Comparison of ENCODE assay signal across 10 mouse cellular contexts in the genomic region with DNA sequence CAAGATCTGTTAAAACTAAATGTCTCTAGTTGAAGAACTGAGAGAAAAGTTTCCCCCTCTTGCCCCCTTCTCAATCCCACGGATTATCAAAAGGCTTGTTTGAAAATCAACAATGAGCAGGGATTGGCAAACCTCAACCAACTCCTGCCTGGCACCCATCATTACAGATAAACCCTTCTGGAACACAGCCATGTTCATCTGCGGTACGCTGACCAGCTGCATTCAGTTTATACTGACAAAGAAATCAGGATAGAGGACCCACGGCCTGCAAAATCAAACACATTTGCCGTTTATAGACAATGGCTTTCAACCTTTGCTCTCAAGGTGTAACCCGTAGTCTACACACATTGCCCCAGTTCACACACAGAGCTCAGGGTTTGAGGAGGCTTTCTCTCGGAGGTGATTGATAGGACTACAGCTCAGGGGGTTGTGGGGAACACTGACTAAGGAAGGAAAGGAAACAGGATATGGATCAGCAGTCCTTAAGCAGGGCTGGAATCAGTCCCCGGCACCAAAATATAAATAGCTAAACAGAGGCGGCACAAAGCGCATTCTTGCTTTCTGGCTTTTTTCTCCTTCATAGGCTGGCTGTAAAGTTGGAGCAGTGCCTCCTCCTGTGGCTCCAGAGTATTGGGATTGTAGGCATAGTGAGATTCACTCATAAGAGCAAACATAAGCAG. TPM values are rescaled to one million over a fixed set of nuclear protein-coding genes. Genes with fewer than 3 reads are reported as not detected.
DNase-seq lines count a peak whose midpoint lies in the region; ATAC-seq and TF ChIP-seq lines count a peak whose summit lies in the region.
"Had no signal": no experiment of that assay in that cellular context is flagged by ENCODE, and none has a peak within 500 bp of the region (broad histone marks: within the 10 kb centered on the region; RNA-seq: fewer than 3 reads in every experiment).

No protein-coding gene starts in this region.

- no peak for ATAC-seq in kidney, embryonic 15.5 days (replicated peaks; ENCODE audit: low FRiP score)
- ATAC-seq in heart, embryonic 15.5 days (replicated peaks; ENCODE audit: insufficient number of reproducible peaks, insufficient read depth, low FRiP score, low read depth), result no peak
- ATAC-seq in liver, embryonic 11.5 days (replicated peaks; ENCODE audit: low FRiP score), result no peak
- ATAC-seq: forebrain, embryonic 14.5 days had no signal

- no peaks in the 10 kb centered on the region for H3K9me3 ChIP-seq in kidney, embryonic 15.5 days (replicated peaks)
- no peaks in the 10 kb centered on the region for H3K9me3 ChIP-seq in heart, embryonic 15.5 days (replicated peaks)
- H3K9me3 ChIP-seq in liver, embryonic 11.5 days (ENCODE audit: control insufficient read depth, low read length), result no peaks in the 10 kb centered on the region
- H3K9me3 ChIP-seq: embryonic facial prominence, embryonic 13.5 days had no signal

- intact Hi-C loops in left cerebral cortex, adult 2 months (cut with DNase I), result no loop called here

- no peaks in the 10 kb centered on the region for H3K27me3 ChIP-seq in kidney, adult 2 months (replicated peaks; ENCODE audit: control insufficient read depth, insufficient read depth, low read length)
- no peaks in the 10 kb centered on the region for H3K27me3 ChIP-seq in kidney, embryonic 15.5 days
- H3K27me3 ChIP-seq in heart, embryonic 15.5 days, result no peaks in the 10 kb centered on the region
- H3K27me3 ChIP-seq in liver, embryonic 11.5 days (replicated peaks; ENCODE audit: control insufficient read depth, insufficient read depth, low read length), result no peaks in the 10 kb centered on the region
- H3K27me3 ChIP-seq: embryonic facial prominence, embryonic 13.5 days had no signal

- H3K36me3 ChIP-seq in kidney, adult 2 months (ENCODE audit: control insufficient read depth, insufficient read depth, low read length), result no peaks in the 10 kb centered on the region
- H3K36me3 ChIP-seq in kidney, embryonic 15.5 days, result no peaks in the 10 kb centered on the region
- no peaks in the 10 kb centered on the region for H3K36me3 ChIP-seq in heart, embryonic 15.5 days
- H3K36me3 ChIP-seq in liver, embryonic 11.5 days (ENCODE audit: control insufficient read depth, insufficient read depth, low read length), result no peaks in the 10 kb centered on the region
- no peaks in the 10 kb centered on the region for H3K36me3 ChIP-seq in macrophage (ENCODE audit: inconsistent target)
- H3K36me3 ChIP-seq: embryonic facial prominence, embryonic 13.5 days had no signal

- peak overlapping the region; percentile 53 for H3K27ac ChIP-seq in kidney, adult 2 months (ENCODE audit: insufficient read depth, low read depth, low read length)
- H3K27ac ChIP-seq in kidney, embryonic 15.5 days, result no peak overlapping the region
- H3K27ac ChIP-seq in heart, embryonic 15.5 days, result peak overlapping the region; percentile 45
- H3K27ac ChIP-seq in liver, embryonic 11.5 days (ENCODE audit: low read depth, low read length), result peak overlapping the region; percentile 44
- peak overlapping the region; percentile 94 for H3K27ac ChIP-seq in macrophage
- H3K27ac ChIP-seq in left cerebral cortex, adult 2 months, result no peak overlapping the region
- H3K27ac ChIP-seq: embryonic facial prominence, embryonic 13.5 days had no signal

- H3K79me2 ChIP-seq in macrophage (ENCODE audit: inconsistent target), result no peaks in the 10 kb centered on the region

- DNase-seq in kidney, adult 2 months, result peak; percentile 46
- DNase-seq in liver, embryonic 11.5 days (ENCODE audit: low spot score), result no peak
- DNase-seq in left cerebral cortex, adult 2 months (ENCODE audit: extremely low spot score in 1 of 2, low spot score in 2 of 2), result no peak
- DNase-seq in urinary bladder, postnatal 14 days (ENCODE audit: low spot score), result no peak
- DNase-seq: cerebellum, adult 9-10 months had no signal

- no peak for TF ChIP-seq POLR2A in kidney, adult 2 months (IDR thresholded peaks at IDR 0.05; ENCODE audit: low read depth, low read length)

- no peak overlapping the region for H3K4me2 ChIP-seq in kidney, embryonic 15.5 days
- H3K4me2 ChIP-seq in heart, embryonic 15.5 days, result peak overlapping the region; percentile 1; the same call in 1 of the 2 replicates
- no peak overlapping the region for H3K4me2 ChIP-seq in liver, embryonic 11.5 days
- H3K4me2 ChIP-seq: embryonic facial prominence, embryonic 13.5 days had no signal

- peaks cover 10% of the 10 kb centered on the region; the same call in 1 of the 2 replicates for H3K4me1 ChIP-seq in kidney, adult 2 months (ENCODE audit: control insufficient read depth, insufficient read depth, low read length)
- no peaks in the 10 kb centered on the region for H3K4me1 ChIP-seq in kidney, embryonic 15.5 days
- peaks cover 14% of the 10 kb centered on the region for H3K4me1 ChIP-seq in heart, embryonic 15.5 days (replicated peaks)
- peaks cover 4% of the 10 kb centered on the region; the same call in 1 of the 2 replicates for H3K4me1 ChIP-seq in liver, embryonic 11.5 days (replicated peaks; ENCODE audit: control insufficient read depth, insufficient read depth, low read length)

- H3K9ac ChIP-seq in kidney, embryonic 15.5 days, result no peak overlapping the region
- H3K9ac ChIP-seq in heart, embryonic 15.5 days, result no peak overlapping the region
- no peak overlapping the region for H3K9ac ChIP-seq in liver, embryonic 11.5 days (ENCODE audit: low read depth, low read length)
- H3K9ac ChIP-seq: embryonic facial prominence, embryonic 13.5 days had no signal

- no peak for TF ChIP-seq CTCF in kidney, adult 2 months (conservative IDR thresholded peaks at IDR 0.05; ENCODE audit: insufficient read depth, insufficient read length, low read depth, low read length)
- no peak; the same call in 1 of the 2 replicates for TF ChIP-seq CTCF in left cerebral cortex, adult 2 months (IDR thresholded peaks at IDR 0.05)

- H3K4me3 ChIP-seq in kidney, adult 2 months (ENCODE audit: insufficient read depth, low read depth, low read length), result no peak overlapping the region
- no peak overlapping the region for H3K4me3 ChIP-seq in kidney, embryonic 15.5 days (replicated peaks)
- H3K4me3 ChIP-seq in heart, embryonic 15.5 days, result no peak overlapping the region
- H3K4me3 ChIP-seq in liver, embryonic 11.5 days (ENCODE audit: low read depth, low read length), result no peak overlapping the region
- H3K4me3 ChIP-seq in macrophage (ENCODE audit: inconsistent target), result no peak overlapping the region
- no peak overlapping the region for H3K4me3 ChIP-seq in left cerebral cortex, adult 2 months
- H3K4me3 ChIP-seq: embryonic facial prominence, embryonic 13.5 days had no signal

- 39% methylated on average over 10 of the region's 10 CpGs for WGBS in kidney, adult 2 months
- 73% methylated on average over 10 of the region's 10 CpGs for WGBS in kidney, embryonic 15.5 days
- 42% methylated on average over 10 of the region's 10 CpGs for WGBS in heart, embryonic 15.5 days
- 59% methylated on average over 10 of the region's 10 CpGs for WGBS in liver, embryonic 11.5 days
- 73% methylated on average over 10 of the region's 10 CpGs for WGBS in macrophage (ENCODE audit: missing documents)

RNA-seq across cellular contexts. Expression of gene Plin2, which starts 19.3 kb away (rescaled TPM):
- polyA plus RNA-seq in kidney, adult 2 months (2012; rRNA removed), result 143 and 152 TPM in 2 replicates
- 58.0 and 70.8 TPM in 2 replicates for polyA plus RNA-seq in kidney, embryonic 15.5 days (2015; fragmentation: Nextera tagmentation; extraction: Ambion mirVana)
- 62.8 and 71.7 TPM in 2 replicates for polyA plus RNA-seq in heart, embryonic 15.5 days (2015; fragmentation: Nextera tagmentation; extraction: Ambion mirVana)
- 161 and 169 TPM in 2 replicates for polyA plus RNA-seq in liver, embryonic 11.5 days (2014; fragmentation: Nextera tagmentation; extraction: Ambion mirVana)
- 1,000 to 10,000 TPM in 2 of 26 experiments, 100 to 1,000 TPM in 24; 116 to 1,608 (median 288) TPM for total RNA-seq in macrophage (2018; cell fraction: chromatin; rRNA removed)
- 1,000 to 10,000 TPM in 12 of 26 experiments, 100 to 1,000 TPM in 14; 487 to 1,958 (median 813) TPM for total RNA-seq in macrophage (2018; cell fraction: cytosol; rRNA removed)
- 100 to 1,000 TPM; 256 to 887 (median 407) TPM for total RNA-seq in macrophage (2018; cell fraction: nucleus; rRNA removed)
- 864 to 2,248 TPM (median 2,111 TPM) in 3 replicates for polyA plus RNA-seq in macrophage (2018)
- 10 to 100 TPM in 1 of 2 experiments, 1 to 10 TPM in 1; 7.7 to 11.3 TPM for total RNA-seq in left cerebral cortex, adult 2 months (2021)

RNA-seq across cellular contexts. Expression of gene Dennd4c, which starts 59.2 kb away (rescaled TPM):
- 4.7 and 5.6 TPM in 2 replicates for polyA plus RNA-seq in kidney, adult 2 months (2012; rRNA removed)
- polyA plus RNA-seq in kidney, embryonic 15.5 days (2015; fragmentation: Nextera tagmentation; extraction: Ambion mirVana), result 6.8 and 8.5 TPM in 2 replicates
- polyA plus RNA-seq in heart, embryonic 15.5 days (2015; fragmentation: Nextera tagmentation; extraction: Ambion mirVana), result 5.2 and 6.5 TPM in 2 replicates
- polyA plus RNA-seq in liver, embryonic 11.5 days (2014; fragmentation: Nextera tagmentation; extraction: Ambion mirVana), result 5.8 and 7.0 TPM in 2 replicates
- total RNA-seq in macrophage (2018; cell fraction: chromatin; rRNA removed), result 100 to 1,000 TPM in 19 of 26 experiments, 10 to 100 TPM in 7; 66.5 to 378 (median 147) TPM
- total RNA-seq in macrophage (2018; cell fraction: cytosol; rRNA removed), result 100 to 1,000 TPM in 10 of 26 experiments, 10 to 100 TPM in 16; 27.7 to 142 (median 59.3) TPM
- total RNA-seq in macrophage (2018; cell fraction: nucleus; rRNA removed), result 100 to 1,000 TPM in 15 of 26 experiments, 10 to 100 TPM in 11; 57.1 to 321 (median 110) TPM
- polyA plus RNA-seq in macrophage (2018), result 50.7 to 67.8 TPM (median 60.9 TPM) in 3 replicates
- 10 to 100 TPM in 1 of 2 experiments, 1 to 10 TPM in 1; 9.6 to 12.2 TPM for total RNA-seq in left cerebral cortex, adult 2 months (2021)

Comparison
In these comparisons a context has a peak if more than half of its experiments do, and no peak if none do; other contexts are left out.
1. H3K27ac ChIP-seq: peak in kidney, adult 2 months (single experiment), heart, embryonic 15.5 days (single experiment), liver, embryonic 11.5 days (single experiment) and macrophage (single experiment); none in kidney, embryonic 15.5 days (single experiment) and left cerebral cortex, adult 2 months (single experiment).